Mouse (Mus musculus): ENCODE measurements around the gene Fam50a.
A peak's percentile ranks its signal among the peaks of the same experiment; 100 is the strongest.

The Fam50a gene

DNA sequence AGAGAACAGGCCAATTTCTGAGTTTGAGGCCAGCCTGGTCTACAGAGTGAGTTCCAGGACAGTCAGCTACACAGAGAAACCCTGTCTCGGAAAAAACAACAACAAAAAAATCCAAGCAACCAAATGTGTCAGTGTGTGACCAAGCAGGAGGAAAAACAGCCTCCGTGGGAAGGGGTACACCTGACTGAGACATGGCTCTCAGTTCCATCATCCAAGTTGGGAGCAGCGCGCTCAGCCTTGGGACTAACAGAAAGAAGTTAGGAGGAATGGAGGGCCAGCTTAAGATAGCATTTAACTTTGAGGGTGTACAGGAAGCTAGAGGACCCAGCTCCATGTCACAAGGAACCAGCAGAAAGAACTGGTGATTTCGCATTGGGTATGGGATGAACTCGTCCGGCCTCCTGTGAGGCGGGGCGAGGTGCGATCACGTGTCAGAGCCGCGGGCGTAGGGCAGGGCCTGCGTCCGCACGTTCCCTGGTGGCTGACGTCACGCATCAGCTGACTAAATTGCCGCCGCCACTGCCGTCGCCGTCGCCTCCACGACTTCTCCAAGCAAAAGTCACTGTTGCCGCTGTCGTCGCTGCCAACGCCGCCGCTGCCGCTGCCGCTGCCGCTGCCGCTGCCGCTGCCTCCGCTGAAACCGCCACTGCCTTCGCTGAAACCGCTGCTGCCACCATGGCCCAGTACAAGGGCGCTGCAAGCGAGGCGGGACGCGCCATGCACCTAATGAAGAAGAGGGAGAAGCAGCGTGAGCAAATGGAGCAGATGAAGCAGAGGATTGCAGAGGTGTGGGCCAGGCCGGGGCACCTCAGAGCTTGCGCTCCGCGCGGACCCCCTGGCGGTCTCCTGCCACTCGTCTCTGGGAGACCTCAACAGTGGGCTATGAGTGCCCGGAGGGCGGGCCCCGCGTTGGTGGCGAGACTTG is at the start of gene Fam50a:
Gene Fam50a (plus strand): TSS at position 494 of the 925 bp plus-strand sequence.
- DNase-seq, result peak; percentile 77

DNA sequence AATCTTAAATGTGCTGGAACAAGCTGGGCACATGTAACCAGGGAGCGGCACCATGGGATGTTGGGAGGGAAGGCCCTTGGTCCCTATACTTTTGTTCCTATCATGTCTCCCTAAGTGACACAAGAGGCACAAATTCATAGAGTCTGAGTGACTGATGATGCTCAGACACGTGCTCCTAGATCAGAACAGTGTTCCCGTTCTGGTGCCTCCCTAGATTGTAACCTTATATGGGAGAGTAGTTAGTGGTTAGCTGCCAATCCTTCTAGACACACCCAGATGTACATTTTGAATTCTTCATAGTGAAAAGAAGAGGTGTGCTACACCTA is 43.1 kb upstream of the Fam50a start:
- peak; percentile 34 for DNase-seq

DNA sequence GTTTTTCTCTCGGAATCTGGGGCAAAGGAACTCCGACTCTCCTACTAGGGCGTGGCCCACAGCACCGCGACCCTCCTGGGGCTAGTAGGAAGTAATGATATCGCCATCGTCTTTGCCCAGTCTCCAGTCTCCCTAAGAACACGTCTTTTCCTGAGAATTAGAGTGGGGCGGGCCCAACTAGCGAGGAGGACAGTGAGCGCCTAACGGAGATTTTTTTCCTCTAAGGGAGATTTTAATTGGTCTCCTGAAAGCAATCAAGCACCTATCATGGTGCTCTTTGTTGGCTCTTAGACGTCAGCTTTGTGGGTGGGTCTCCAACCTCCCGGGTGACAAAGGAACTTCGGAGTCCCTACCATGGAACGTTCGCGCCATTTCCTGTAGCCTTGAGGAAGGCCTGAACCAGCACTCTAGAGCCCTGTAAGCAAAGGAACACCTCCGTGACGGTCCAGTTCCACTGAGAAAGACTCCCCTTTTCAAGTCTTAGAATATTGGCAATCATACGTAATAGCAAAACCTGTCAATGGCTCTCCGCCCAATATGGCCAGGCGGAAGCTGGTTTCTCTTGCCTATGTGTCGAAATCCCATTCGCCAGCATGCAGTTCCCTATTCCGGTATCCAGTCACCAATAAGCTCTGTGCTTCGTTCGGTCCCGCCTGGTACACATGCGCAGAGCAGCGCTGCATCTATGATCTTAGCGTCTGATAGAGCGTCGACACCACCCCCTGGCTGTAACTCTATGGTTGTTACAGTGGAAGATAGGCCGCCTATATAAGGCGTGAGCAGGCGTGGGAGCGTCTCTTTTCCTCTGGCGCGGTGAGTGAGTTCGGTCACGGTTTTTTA is 42.6 kb upstream of the Fam50a start, which contains the start of gene Rpl10:
Gene Rpl10 (plus strand): TSS at position 751 of the 840 bp plus-strand sequence.
- DNase-seq, result peak; percentile 85

DNA sequence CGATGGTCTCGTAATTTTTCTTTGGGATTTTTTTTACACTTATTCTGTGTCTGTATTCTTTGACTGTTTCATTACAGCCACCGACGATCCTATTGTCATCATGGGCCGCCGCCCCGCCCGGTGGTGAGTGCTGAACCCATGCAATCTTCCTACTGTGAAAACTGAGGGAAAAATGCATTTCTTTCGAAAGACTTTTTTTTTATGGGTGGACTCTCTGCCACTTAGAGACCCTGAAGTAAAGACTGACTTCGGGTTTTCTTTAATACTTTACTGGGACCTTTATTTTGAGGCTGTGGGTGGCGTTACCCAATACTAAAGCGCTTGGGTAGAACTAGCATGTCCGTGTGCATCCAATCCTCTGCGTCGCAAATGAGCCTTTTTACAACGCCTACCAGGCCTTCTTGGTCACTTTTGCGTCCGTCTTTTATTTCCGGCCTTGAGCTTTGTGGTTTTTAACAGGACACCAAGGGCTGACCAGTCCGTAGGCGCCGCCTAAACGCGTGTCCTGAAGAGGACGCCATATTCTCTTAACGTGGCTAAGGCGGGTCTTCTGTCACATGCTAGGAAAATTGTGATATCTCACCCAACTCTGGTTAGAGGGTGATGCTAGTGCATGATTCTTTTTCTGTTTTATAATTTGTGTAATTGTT is 41.8 kb upstream of the Fam50a start:
- no peak for DNase-seq

DNA sequence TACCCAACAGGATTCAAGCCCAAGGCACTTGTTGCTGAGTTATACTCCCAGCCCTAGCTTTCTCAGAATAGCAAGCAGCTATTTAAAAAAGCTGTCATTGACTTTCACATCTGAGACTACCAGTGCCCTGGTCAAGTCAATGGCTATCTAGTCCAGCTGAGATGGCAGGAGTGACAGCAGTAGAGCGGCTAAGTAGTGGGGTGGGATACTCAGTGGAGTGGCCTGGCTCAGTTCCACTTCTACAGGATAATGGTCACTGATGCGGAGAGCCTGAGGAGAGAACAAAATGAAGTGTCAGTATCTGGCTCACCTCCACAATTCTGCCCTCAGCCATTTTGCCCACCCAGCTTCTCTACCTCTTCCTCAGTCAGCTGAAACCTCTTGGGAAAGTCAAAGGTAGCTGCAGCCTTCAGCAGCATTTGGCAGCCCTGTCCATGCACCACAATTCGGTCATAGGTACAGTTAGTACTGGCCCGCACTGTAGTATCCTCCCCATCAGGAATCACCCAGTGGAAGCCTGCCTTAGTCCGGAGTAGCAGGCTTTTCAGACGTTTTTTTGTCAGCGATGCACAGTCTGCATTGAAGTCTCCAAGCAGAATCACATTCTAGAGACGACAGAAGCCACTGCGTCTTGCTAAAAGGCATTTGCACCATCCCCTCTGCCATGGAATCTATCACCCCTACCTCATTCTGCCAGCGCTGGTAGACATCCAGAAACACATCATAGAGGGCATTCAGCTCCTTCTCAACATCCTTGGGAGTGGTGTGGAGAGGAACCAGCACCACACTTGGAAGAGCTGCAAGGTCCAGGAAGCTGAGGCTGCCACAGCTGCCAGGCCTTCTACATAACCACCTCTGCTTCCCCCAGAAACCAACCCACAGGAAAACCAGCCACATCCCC is 39.2 kb upstream of the Fam50a start:
- DNase-seq, result no peak

DNA sequence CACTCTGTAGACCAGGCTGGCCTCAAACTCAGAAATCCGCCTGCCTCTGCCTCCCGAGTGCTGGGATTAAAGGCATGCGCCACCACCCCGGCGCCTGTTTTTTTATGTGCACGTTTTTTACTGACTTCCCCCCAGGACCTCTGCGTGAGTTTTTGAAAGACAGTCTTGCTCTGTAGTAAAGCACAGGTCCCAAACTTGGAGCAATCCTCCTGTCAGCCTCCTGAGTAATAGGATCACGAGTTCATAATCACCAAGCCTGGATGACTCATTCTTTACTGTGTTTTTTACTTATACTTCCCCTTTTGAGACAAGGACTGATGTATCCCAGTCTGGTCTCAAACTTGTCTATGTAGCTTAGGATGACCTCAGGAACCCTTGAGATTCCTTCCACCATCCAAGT is 34.9 kb upstream of the Fam50a start:
- DNase-seq, result no peak

DNA sequence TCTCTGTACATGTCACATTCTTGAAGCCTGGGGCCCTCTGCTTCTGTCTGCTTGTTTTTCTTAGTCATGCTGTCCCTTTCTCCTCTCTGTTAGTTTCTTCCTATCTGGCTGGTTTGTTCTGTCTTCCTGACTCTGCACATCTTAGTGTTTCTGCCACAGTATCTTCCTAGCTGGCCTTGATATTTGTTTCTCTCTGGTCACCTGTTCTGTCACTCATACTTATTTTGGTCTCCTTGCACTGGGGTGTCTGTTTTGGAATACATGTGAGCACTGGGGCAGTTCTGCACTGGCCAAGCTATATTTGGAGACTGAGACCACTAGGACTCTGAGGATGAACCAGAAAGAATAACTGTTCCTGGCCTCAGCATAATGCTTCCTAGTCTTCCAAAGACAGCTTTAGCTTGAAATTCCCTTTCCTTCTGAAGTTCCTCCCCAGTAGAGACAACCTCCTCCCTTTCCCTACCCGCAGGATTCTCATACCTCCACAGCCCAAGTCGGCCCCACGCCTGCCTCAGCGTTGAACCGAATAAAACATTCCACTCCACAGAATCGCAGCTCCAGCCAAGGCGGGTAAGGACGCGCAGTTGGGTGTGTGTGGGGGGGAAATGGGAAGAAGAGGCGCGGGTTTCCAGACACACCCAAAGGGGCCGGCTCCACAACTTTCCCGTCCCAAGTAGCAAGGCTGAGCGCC is 31.6 kb upstream of the Fam50a start:
- no peak for DNase-seq

DNA sequence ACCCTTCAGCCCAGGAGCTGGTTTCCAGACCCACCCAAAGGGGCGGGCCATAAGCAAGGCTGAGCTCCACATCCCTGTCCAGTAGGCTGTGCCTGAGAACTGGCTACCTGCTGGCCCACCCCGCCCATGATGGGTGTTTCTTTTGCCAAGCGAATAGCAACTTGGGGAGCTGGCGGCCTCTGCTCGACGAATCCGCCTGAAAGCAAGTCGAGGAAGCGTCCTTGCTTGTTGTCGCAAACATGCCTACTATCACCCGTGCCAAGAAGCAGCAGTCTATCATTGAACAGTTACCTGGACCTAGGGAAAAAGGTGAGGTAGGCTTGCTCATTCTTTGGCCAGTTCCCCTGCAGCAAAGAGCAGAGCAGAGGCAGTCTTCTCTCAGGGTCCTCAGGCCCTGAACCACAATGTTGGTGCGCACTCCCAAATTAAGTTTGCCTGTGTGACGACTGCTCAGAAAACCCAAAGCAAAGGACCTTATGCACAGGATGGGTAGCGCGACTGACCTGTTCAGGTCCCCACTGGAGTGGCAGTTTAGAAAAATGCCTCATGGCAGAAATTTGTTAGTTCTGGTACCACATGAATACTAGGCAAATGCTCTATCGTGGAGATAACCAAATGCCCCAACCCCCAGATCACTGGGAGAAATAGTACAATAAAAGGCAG is 31.0 kb upstream of the Fam50a start, which contains the start of the genes Taz and Dnase1l1:
Gene Taz (plus strand): TSS at position 181 of the 663 bp plus-strand sequence.
Gene Dnase1l1 (minus strand): TSS at position 606 of the 663 bp plus-strand sequence.
- DNase-seq, result peak; percentile 67

DNA sequence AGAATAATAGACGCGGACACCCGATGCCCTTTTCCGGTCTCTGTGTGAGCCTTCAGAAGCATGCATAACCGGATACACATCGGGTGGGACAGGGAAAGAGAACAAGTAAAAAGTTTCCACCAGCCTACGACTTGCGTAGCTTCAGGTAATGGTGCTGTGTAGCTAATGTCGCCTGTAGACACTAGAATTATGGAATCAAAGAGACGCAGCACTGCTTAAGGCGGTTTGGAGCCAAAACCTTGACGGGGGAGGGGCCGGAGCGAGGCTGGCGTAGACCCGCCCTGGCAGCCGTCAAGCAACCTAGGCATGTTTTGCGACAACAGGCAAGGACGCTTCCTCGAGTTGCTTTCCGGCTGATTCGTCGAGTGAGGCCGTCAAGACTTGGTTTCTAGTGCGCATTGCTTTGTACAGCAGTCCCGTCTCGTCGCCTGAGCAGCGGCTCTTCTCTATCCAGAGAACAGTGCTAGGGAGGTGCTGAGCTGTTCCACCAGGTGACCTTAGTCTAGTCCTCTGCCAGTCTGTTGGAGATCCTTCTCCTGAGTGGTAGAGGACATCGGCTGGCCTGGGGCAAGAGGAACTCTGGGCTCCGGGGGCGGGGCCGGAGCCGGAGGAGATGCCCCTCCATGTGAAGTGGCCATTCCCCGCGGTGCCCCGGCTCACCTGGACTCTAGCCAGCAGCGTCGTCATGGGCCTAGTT is 30.3 kb upstream of the Fam50a start:
- peak; percentile 75 for DNase-seq

DNA sequence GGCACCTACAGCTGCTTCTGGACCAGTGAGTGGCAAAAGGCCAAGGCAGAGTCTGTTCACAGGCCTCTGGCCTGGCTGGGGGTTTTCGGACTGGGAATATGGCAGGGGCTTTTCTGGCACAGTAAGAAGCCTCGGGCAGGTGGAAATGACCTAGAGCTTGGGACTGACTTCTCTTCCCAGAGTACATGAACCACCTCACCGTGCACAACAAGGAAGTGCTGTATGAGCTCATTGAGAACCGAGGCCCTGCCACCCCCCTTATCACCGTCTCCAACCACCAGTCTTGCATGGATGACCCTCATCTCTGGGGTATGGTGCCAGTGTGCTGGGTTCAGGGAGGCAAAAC is 29.8 kb upstream of the Fam50a start:
- no peak for DNase-seq

DNA sequence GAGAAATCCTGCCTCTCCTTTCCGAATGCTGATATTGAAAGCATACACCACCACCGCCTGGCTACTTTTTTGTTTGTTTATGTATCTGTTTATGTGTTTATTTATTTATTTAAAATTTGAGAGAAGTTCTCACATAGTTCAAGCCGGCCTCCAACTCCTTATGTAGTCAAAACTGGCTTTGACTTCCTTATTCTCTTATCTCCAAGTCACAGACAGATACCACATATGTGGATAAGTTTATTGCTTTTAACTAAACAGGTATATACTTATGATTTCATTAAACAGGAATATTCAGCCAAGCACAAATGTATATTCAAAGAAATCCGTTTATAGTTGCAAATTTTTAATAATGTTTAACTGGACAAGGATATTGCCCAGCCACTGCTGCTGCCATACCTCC is 19.4 kb upstream of the Fam50a start:
- no peak for DNase-seq

DNA sequence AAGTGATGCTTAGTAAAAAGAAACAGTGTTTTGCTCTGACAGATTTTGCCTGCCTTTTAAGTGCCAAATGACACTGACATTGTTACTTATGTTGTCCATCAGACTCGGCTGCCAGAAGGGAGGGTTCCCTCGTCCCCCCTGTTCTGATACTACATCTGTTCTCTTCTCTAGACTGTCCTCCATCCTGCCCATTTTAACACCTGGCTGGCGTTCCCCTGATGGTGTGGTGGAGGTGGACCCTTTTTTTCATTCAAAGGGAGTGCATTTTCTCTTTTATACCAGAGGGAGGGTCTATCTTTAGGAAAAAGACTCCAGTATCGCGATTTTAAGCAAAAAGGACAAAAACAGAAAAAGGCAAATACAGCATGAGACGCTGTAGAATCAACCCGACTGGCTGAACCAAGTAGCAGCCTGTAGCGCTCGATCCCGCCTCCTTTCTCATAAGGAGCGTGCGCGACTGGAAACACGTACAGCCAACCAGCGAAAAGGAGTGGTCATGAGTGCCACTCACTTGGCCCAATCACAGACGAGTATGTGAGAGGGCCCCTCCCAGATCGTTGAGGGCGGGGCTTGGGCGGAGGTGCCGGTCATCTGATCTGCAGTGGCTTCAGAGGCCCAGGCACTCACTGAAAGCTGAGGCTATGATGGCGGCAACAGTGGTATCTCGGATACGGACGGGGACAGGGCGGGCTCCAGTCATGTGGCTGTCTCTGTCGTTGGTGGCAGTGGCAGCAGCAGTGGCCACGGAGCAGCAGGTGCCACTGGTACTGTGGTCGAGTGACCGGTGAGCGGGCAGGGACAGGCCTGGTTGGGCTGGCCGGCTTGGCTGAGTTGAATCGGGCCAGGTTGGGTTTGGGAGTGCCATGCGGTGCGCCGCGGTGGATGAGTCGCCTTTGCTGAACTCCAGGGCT is 16.0 kb upstream of the Fam50a start, which contains the start of gene Atp6ap1:
Gene Atp6ap1 (plus strand): TSS at position 560 of the 911 bp plus-strand sequence.
- DNase-seq, result peak; percentile 91

DNA sequence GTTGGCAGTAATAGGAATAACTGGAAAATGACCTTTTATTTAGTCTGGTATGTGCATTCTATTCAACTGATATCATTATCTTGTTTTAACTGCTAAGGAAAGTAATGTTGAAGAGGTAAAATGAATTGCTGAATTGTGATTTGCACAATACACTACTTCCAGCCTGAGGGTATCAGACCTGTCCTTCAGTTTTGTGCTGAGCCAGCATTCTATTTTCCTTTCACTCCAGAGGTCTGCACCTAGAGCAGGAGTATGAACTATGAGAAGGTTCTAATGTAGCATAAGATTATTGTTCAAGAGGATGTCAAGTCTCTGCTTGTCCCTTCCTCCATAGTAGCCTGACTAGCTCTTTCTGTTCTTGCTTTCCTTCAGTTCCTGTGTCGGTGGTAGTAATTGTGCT is 14.5 kb upstream of the Fam50a start:
- DNase-seq, result no peak

DNA sequence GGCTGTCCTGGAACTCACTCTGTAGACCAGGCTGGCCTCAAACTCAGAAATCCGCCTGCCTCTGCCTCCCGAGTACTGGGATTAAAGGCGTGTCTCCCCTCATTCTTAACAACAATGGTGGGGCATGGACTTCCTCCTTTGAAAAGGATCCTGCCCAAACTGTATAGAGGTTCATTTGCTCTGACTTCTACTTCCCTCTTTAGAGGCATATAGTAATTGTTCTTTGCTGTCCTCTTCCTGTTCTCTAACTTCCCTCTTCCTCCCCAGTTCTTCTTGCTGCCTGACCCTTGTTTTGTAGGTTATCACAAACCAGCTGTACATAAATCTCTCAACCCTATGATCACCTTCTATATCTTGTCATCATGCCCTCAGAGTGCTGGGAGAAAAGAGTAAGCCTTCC is 13.1 kb upstream of the Fam50a start:
- DNase-seq, result no peak

DNA sequence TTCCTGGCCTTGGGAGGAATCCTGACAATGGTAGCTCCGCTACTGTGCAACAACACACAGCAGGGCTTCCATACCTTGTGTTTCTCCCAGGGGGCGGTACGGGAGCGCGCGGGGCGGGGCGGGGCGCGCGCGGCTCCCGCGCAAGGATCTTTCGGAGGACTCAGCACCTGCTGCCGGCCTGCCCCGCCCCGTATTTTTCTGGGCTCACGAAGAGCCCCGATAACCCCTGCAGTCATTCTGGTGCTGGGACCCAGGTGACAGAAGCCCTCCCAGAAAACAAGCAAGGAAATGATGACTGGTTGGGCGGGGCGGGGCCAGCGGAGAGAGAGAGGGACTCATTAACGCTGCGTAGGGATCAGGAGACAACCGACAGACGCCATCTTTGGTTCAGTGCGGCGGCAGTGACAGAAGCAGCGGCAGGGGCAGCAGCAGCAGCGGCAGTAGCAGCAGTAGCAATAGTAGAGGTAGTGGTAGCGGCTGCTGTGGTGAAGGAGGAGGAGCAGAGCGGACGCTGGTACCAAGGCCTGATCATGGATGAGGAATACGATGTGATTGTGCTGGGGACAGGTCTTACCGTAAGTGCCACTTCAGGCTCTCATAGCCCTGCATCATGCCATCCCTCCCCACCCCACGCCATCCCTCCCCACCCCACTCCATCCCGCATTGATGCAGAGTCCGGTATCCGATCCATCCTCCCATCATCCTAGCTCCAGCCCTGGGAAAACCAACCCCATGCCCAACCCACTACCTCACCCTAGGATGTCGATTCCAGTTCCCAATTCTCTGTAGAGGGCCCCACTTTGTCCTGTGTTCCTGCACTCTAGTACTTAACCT is 7.7 kb upstream of the Fam50a start, which contains the start of gene Gdi1:
Gene Gdi1 (plus strand): TSS at position 132 of the 834 bp plus-strand sequence.
- DNase-seq, result peak; percentile 76

DNA sequence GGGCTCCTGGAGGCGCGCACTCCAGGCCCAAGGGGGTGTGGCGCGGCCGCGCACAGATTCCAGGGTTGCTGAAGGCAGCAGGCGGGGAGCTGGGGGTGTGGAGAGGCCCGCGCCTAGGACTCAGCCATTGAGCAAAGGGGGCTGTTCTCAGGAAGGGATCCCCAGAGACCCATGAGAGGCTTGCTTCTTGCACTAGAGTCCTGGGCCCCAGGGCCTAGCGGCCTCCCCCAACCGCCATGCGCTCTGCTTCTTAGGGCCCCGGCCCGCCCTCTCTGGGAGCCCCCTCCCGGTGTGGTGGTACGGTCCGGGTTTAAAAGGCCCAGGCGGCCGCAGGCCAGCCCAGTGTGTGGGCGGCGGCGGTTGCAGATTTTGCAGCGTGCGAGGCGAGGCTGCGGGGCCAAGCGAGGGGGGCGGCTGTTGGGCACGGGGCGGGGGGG is 15.9 kb downstream of the Fam50a start, which contains the start of gene Plxna3:
Gene Plxna3 (plus strand): TSS at position 342 of the 437 bp plus-strand sequence.
- DNase-seq, result peak; percentile 66

DNA sequence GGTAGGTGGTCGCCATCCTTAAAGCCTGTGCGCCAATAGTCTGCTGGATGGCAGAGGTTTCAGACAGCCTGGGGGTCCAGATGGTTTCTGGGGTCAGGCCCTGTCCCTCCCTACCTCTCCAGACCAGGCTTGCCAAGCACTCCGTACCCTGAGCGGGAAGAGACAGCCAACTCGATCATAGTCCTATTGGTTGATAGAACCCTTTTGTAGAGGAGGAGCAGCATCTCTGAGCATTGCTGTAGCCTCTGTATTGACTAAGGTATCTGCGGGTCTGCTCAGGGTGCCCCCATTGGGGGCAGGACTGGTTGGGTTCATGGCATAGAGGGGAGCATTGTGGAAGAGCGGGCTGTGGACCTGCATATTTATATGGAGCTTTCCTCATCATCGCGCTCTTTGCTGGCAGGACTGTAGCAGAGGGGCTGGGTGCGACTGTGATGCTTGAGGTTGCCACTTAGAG is 16.4 kb downstream of the Fam50a start:
- DNase-seq, result no peak

Data from cerebellum, adult 8-10 months (tissue).